14 mouse cellular contexts compared by ENCODE assay signal in genomic region chr5:136327736-136328135, GRCm38 (mm10).
DNase-seq lines count a peak whose midpoint lies in the region; ATAC-seq and TF ChIP-seq lines count a peak whose summit lies in the region.
"Had no signal": no experiment of that assay in that cellular context is flagged by ENCODE, and none has a peak within 500 bp of the region (broad histone marks: within the 10 kb centered on the region; RNA-seq: fewer than 3 reads in every experiment).

No protein-coding gene starts in this region.

- no peaks in the 10 kb centered on the region for H3K4me1 ChIP-seq in kidney, adult 2 months (ENCODE audit: control insufficient read depth, insufficient read depth, low read length)
- H3K4me1 ChIP-seq: limb, embryonic 15.5 days had no signal

- H3K27me3 ChIP-seq in kidney, adult 2 months (replicated peaks; ENCODE audit: control insufficient read depth, insufficient read depth, low read length) = no peaks in the 10 kb centered on the region
- no peaks in the 10 kb centered on the region for H3K27me3 ChIP-seq in Patski
- no peaks in the 10 kb centered on the region for H3K27me3 ChIP-seq in splenic B cell, adult 2 months (ENCODE audit: control insufficient read depth, insufficient read depth, low read length, poor library complexity, severe bottlenecking)
- H3K27me3 ChIP-seq: heart, embryonic 13.5 days; hindbrain, embryonic 13.5 days; limb, embryonic 15.5 days; megakaryocyte, embryonic 14.5 days had no signal

- H3K27ac ChIP-seq in kidney, adult 2 months (ENCODE audit: insufficient read depth, low read depth, low read length) = no peak overlapping the region
- H3K27ac ChIP-seq: hindbrain, embryonic 13.5 days; limb, embryonic 15.5 days had no signal

- WGBS in kidney, adult 2 months = 98% methylated on average over 2 of the region's 2 CpGs

- intact Hi-C loops in left cerebral cortex, postnatal 14 days (cut with DNase I) = no loop called here
- intact Hi-C loops in heart, postnatal 14 days (cut with DNase I) = no loop called here

- TF ChIP-seq CTCF in kidney, adult 2 months (conservative IDR thresholded peaks at IDR 0.05; ENCODE audit: insufficient read depth, insufficient read length, low read depth, low read length) = peak; percentile 35
- peak; percentile 65 for TF ChIP-seq CTCF in Patski (IDR thresholded peaks at IDR 0.05)

- in situ Hi-C loops in Patski (cut with MboI; ENCODE audit: low pct_unique_long_range_greater_than_20kb) = no loop called here

- no peak overlapping the region for H3K4me3 ChIP-seq in kidney, adult 2 months (ENCODE audit: insufficient read depth, low read depth, low read length)
- H3K4me3 ChIP-seq: heart, embryonic 13.5 days; hindbrain, embryonic 13.5 days; limb, embryonic 15.5 days; megakaryocyte, embryonic 14.5 days had no signal

- no peak for TF ChIP-seq POLR2A in kidney, adult 2 months (IDR thresholded peaks at IDR 0.05; ENCODE audit: low read depth, low read length)

- no peak for ATAC-seq in Patski

- H3K36me3 ChIP-seq in kidney, adult 2 months (ENCODE audit: control insufficient read depth, insufficient read depth, low read length) = peaks cover 2% of the 10 kb centered on the region; the same call in 1 of the 2 replicates
- H3K36me3 ChIP-seq in splenic B cell, adult 2 months (ENCODE audit: control insufficient read depth, insufficient read depth, low read length, poor library complexity, severe bottlenecking) = no peaks in the 10 kb centered on the region; the same call in none of the 2 replicates

- CTCF ChIA-PET in Patski (lab: Charles Lee) = interaction anchor here (1.2 to 1.5 kb wide), 4 partner anchors 12 to 241 kb away, joined by 3 to 4 read pairs (median 3); no protein-coding TSS in a partner anchor

- DNase-seq in kidney, adult 2 months = no peak
- no peak for DNase-seq in kidney, postnatal 4 days
- DNase-seq in thymus, postnatal 14 days = peak; percentile 12
- DNase-seq in thymus, adult 18-20 months = no peak
- DNase-seq in Patski (ENCODE audit: low read depth, low spot score) = no peak
- peak; percentile 19 for DNase-seq in splenic B cell, adult 2 months (ENCODE audit: low read depth, low spot score)
- no peak for DNase-seq in left cerebral cortex, postnatal 14 days (ENCODE audit: low spot score in 2 of 2)
- DNase-seq in heart, postnatal 14 days = no peak
- DNase-seq: adrenal gland, postnatal 10 days; cerebellum, adult 11 months had no signal

- POLR2A ChIA-PET in Patski (lab: Charles Lee) = no interaction called here

Comparison
In these comparisons a context has a peak if more than half of its experiments do, and no peak if none do; other contexts are left out.
1. DNase-seq: peak in thymus, postnatal 14 days (single experiment) and splenic B cell, adult 2 months (single experiment); none in kidney, adult 2 months (single experiment), kidney, postnatal 4 days (0 of 2), thymus, adult 18-20 months (0 of 2), Patski (single experiment), left cerebral cortex, postnatal 14 days (0 of 2) and heart, postnatal 14 days (0 of 2).